Mouse (Mus musculus) bone marrow, adult 2 months (tissue): ENCODE data around the gene Pld1.

Experiments
- CTCF ChIP-seq: fragments of 200-500 bp; IDR thresholded peaks from 2 replicates; pipeline ENCODE4 v1.5.1; 2011; ENCODE audit warnings: low read length, control low read depth; ENCODE audit not compliant: control insufficient read depth, insufficient read depth
- POLR2A ChIP-seq: fragments of 200-500 bp; IDR thresholded peaks from 2 replicates; pipeline ENCODE4 v1.6.1; 2011; ENCODE audit warnings: low read depth, mild to moderate bottlenecking, control low read depth, low read length, borderline replicate concordance; ENCODE audit not compliant: control insufficient read depth

DNA sequence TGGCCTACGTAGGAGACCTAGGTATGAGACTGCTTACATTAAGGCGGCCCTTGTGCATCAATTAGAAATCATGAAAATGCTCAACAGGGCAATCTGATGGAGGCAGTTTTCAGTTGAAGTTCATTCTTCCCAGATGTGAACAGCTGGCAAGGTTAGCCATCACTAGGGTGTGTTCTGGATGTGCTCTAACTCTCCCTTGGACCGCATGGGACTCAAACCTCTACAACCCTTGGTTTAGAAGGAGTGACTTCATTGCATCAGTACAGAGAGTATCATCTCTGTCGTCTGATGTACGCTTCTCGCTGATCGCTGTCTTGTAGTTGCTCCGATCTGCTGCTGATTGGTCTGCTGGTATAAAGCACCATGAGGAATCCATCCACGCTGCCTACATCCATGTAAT is 157.0 kb downstream of the Pld1 start:
- no peak for TF ChIP-seq CTCF
- TF ChIP-seq POLR2A, result no peak
